Mouse (Mus musculus) liver, embryonic 14.5 days (tissue): ENCODE measurements around the gene Pkd1l1.

ENCODE experiments used
- CTCF ChIP-seq: IDR thresholded peaks from 2 replicates; pipeline ENCODE4 v1.5.1; 2016; ENCODE audit warnings: antibody characterized with exemption, low read depth, control low read depth
- EP300 ChIP-seq: IDR thresholded peaks from 2 replicates; pipeline ENCODE4 v1.6.1; 2016; ENCODE audit warnings: antibody characterized with exemption, low read depth

DNA sequence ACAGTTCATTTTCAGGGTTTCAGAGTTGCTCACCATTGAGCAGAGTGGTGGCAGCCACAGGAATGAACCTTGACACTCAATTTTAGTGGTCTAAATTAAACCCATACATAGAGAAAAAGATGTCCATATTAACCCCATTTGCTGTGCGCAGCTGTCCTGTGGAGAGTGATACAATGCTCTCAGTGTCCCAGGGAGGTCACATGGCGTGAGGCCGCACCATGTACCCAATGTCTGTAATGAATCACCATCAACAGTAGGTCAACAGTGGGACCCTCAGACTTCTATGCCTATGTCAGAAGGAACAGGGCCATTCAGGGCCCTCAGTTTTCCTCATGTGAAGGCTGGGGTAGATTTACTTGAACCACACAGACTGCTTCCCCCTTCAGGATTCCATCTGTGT is 143.5 kb downstream of the Pkd1l1 start:
- no peak for TF ChIP-seq CTCF
- TF ChIP-seq EP300, result no peak
